Mouse (Mus musculus) common myeloid progenitor, adult 5-6 weeks (primary cell): ENCODE results near the gene Sapcd2. TPM values are rescaled to one million over a fixed set of nuclear protein-coding genes. Genes with fewer than 3 reads are reported as not detected.
"Not testable (repeated sequence)": the region's sequence is repeated elsewhere in the genome, so short reads cannot be mapped to it uniquely, and the experiment has no call there.

ENCODE experiments used
- ATAC-seq: replicated peaks from 2 replicates; pipeline ENCODE4 v1.8.0; 2016; ENCODE audit warnings: low read depth, mild to moderate bottlenecking, moderate TSS enrichment, inconsistent platforms; ENCODE audit not compliant: poor library complexity, severe bottlenecking
- total RNA-seq: library from RNA; stranded (forward); fragments of 200-1000, 187-1606 nt; gene quantifications from 2 replicates; pipeline ENCODE4 v1.2.3, GENCODE M21; 2017

Gene Sapcd2
- total RNA-seq, 1 experiment from 2014 or later: 17.4 TPM

GRCm38 (mm10) chr2:25369996-25370395 lies 2.1 kb upstream of the Sapcd2 start:
- no peak for ATAC-seq

GRCm38 (mm10) chr2:25372644-25373391 lies 697 bp downstream of the Sapcd2 start:
- no peak for ATAC-seq

- no peak for ATAC-seq
Observed at GRCm38 (mm10) chr2:25373431-25373830, 1.3 kb downstream of the Sapcd2 start.

GRCm38 (mm10) chr2:25376589-25376988 lies 4.5 kb downstream of the Sapcd2 start:
- ATAC-seq: peak; percentile 57

GRCm38 (mm10) chr2:25384492-25384891 lies 12.4 kb downstream of the Sapcd2 start:
- ATAC-seq: no peak

GRCm38 (mm10) chr2:25391266-25391665 lies 19.1 kb downstream of the Sapcd2 start:
- ATAC-seq: no peak

- no peak for ATAC-seq
Observed at GRCm38 (mm10) chr2:25394281-25395221, 22.4 kb downstream of the Sapcd2 start.

GRCm38 (mm10) chr2:25395721-25396596 lies 23.8 kb downstream of the Sapcd2 start, which contains the start of gene Entpd2:
Gene Entpd2 (plus strand): TSS chr2:25395874.
- peak; percentile 15; the same call in 1 of the 2 replicates for ATAC-seq

GRCm38 (mm10) chr2:25396597-25396983 lies 24.5 kb downstream of the Sapcd2 start:
- ATAC-seq: no peak

GRCm38 (mm10) chr2:25397010-25397409 lies 24.9 kb downstream of the Sapcd2 start:
- ATAC-seq: no peak

- no peak for ATAC-seq
Observed at GRCm38 (mm10) chr2:25398065-25398464, 25.9 kb downstream of the Sapcd2 start.

- no peak for ATAC-seq
Observed at GRCm38 (mm10) chr2:25399051-25399450, 26.9 kb downstream of the Sapcd2 start, which contains the start of gene Npdc1. Gene Npdc1 (plus strand): TSS chr2:25399351.

- no peak for ATAC-seq
Observed at GRCm38 (mm10) chr2:25400291-25400690, 28.2 kb downstream of the Sapcd2 start.

- ATAC-seq: 0 out of 2 replicates have a peak, but pooled peaks have one; percentile 27
Observed at GRCm38 (mm10) chr2:25400764-25401163, 28.6 kb downstream of the Sapcd2 start.

- peak; percentile 75 for ATAC-seq
Observed at GRCm38 (mm10) chr2:25402377-25402971, 30.4 kb downstream of the Sapcd2 start.

GRCm38 (mm10) chr2:25402972-25403601 lies 31.0 kb downstream of the Sapcd2 start:
- ATAC-seq: no peak; the same call in 1 of the 2 replicates

- ATAC-seq: no peak
Observed at GRCm38 (mm10) chr2:25403994-25404393, 31.9 kb downstream of the Sapcd2 start.

GRCm38 (mm10) chr2:25408908-25409307 lies 36.8 kb downstream of the Sapcd2 start:
- ATAC-seq: no peak

GRCm38 (mm10) chr2:25413436-25413835 lies 41.3 kb downstream of the Sapcd2 start:
- ATAC-seq: not testable (repeated sequence)
